Mouse (Mus musculus) MEL (cell line): ENCODE data around the gene Nptxr. TPM values are rescaled to one million over a fixed set of nuclear protein-coding genes. Genes with fewer than 3 reads are reported as not detected.

Experiments used
- DNase-seq: peaks from one replicate; pipeline ENCODE4 v3.0.0; 2011; ENCODE audit warnings: low read depth, low spot score
- H3K27ac ChIP-seq: 2 replicates; pipeline ENCODE4 v1.5.1; 2012; ENCODE audit warnings: low read depth, mild to moderate bottlenecking, control low read depth, low read length, moderate library complexity; ENCODE audit not compliant: control insufficient read depth
- H3K27me3 ChIP-seq, 2 experiments: fragments of 150-350 bp in 1 of 2; sonication (generic) in 1 of 2; 2 replicates each; pipeline ENCODE4 v1.6.1; 2012; ENCODE audit warnings: low read length in 2 of 2, mild to moderate bottlenecking in 2 of 2, improper control_type of control experiment in 1 of 2, moderate library complexity in 1 of 2; ENCODE audit not compliant: insufficient read depth in 2 of 2, control insufficient read depth in 1 of 2
- H3K36me3 ChIP-seq, 2 experiments: 2 replicates each; pipeline ENCODE4 v1.6.1; 2012 to 2014; ENCODE audit warnings: low read length in 2 of 2, improper control_type of control experiment in 1 of 2, inconsistent platforms in 1 of 2, mild to moderate bottlenecking in 1 of 2; ENCODE audit not compliant: insufficient read depth in 2 of 2, control insufficient read depth in 1 of 2
- H3K4me1 ChIP-seq, 2 experiments: fragments of 150-350 bp in 1 of 2; sonication (generic) in 1 of 2; 2 replicates each; pipeline ENCODE4 v1.6.1; 2012; ENCODE audit warnings: low read length in 2 of 2, improper control_type of control experiment in 1 of 2, mild to moderate bottlenecking in 1 of 2; ENCODE audit not compliant: insufficient read depth in 2 of 2, control insufficient read depth in 1 of 2
- H3K4me3 ChIP-seq, 2 experiments: fragments of 150-350 bp in 1 of 2; sonication (generic) in 1 of 2; 2 replicates each; pipeline ENCODE4 v1.5.1; 2012; ENCODE audit warnings: low read depth in 2 of 2, low read length in 2 of 2, mild to moderate bottlenecking in 2 of 2, moderate library complexity in 2 of 2, control low read depth in 1 of 2, improper control_type of control experiment in 1 of 2; ENCODE audit not compliant: control insufficient read depth in 1 of 2, insufficient read depth in 1 of 2
- H3K79me2 ChIP-seq: 2 replicates; pipeline ENCODE4 v1.6.1; 2012; ENCODE audit warnings: mild to moderate bottlenecking, low read length, moderate library complexity; ENCODE audit not compliant: control insufficient read depth, poor library complexity, insufficient read depth
- H3K9ac ChIP-seq: 2 replicates; pipeline ENCODE4 v1.6.1; 2012; ENCODE audit warnings: low read depth, mild to moderate bottlenecking, control low read depth, low read length, moderate library complexity; ENCODE audit not compliant: control insufficient read depth, poor library complexity, severe bottlenecking
- H3K9me3 ChIP-seq: fragments of 150-350 bp; sonication (generic); replicated peaks from 2 replicates; pipeline ENCODE4 v1.6.1; 2012; ENCODE audit warnings: mild to moderate bottlenecking, low read length, improper control_type of control experiment, moderate library complexity; ENCODE audit not compliant: insufficient read depth
- BHLHE40 ChIP-seq: IDR thresholded peaks from 2 replicates; pipeline ENCODE4 v1.6.1; 2012; ENCODE audit warnings: low read depth, mild to moderate bottlenecking, inconsistent platforms, low read length, improper control_type of control experiment, borderline replicate concordance
- CTCF ChIP-seq, 3 experiments: IDR thresholded peaks in 2 of 3; conservative IDR thresholded peaks in 1 of 3; 2 replicates each; pipeline ENCODE4 v1.5.1; 2011 to 2012; ENCODE audit warnings: low read length in 3 of 3, low read depth in 2 of 3, mild to moderate bottlenecking in 2 of 3, improper control_type of control experiment in 1 of 3, inconsistent platforms in 1 of 3, mixed read lengths in 1 of 3, moderate library complexity in 1 of 3; ENCODE audit not compliant: control insufficient read depth in 1 of 3, insufficient read depth in 1 of 3, poor library complexity in 1 of 3, severe bottlenecking in 1 of 3
- ELF1 ChIP-seq: IDR thresholded peaks from 2 replicates; pipeline ENCODE4 v1.6.1; 2014; ENCODE audit warnings: low read depth, mild to moderate bottlenecking, inconsistent platforms, low read length, improper control_type of control experiment, moderate library complexity
- EP300 ChIP-seq, 2 experiments: IDR thresholded peaks; 2 replicates each; pipeline ENCODE4 v1.6.1; 2011; ENCODE audit warnings: improper control_type of control experiment in 2 of 2, low read length in 2 of 2, low read depth in 1 of 2, mild to moderate bottlenecking in 1 of 2
- ETS1 ChIP-seq: IDR thresholded peaks from 2 replicates; pipeline ENCODE4 v1.6.1; 2012; ENCODE audit warnings: low read depth, mild to moderate bottlenecking, inconsistent platforms, low read length, improper control_type of control experiment, moderate library complexity
- GABPA ChIP-seq: IDR thresholded peaks from 2 replicates; pipeline ENCODE4 v1.6.1; 2012; ENCODE audit warnings: low read depth, mild to moderate bottlenecking, inconsistent platforms, low read length, improper control_type of control experiment, moderate library complexity
- GATA1 ChIP-seq: IDR thresholded peaks from 2 replicates; pipeline ENCODE4 v1.6.1; 2011; ENCODE audit warnings: low read depth, low read length, improper control_type of control experiment
- JUND ChIP-seq: IDR thresholded peaks from 2 replicates; pipeline ENCODE4 v1.6.1; 2011; ENCODE audit warnings: low read depth, mild to moderate bottlenecking, improper control_type of control experiment, low read length
- KAT2A ChIP-seq: conservative IDR thresholded peaks from 2 replicates; pipeline ENCODE4 v1.6.1; 2012; ENCODE audit warnings: low read depth, low read length, improper control_type of control experiment, inconsistent platforms
- MAZ ChIP-seq: IDR thresholded peaks from 2 replicates; pipeline ENCODE4 v1.6.1; 2012; ENCODE audit warnings: low read depth, mild to moderate bottlenecking, inconsistent platforms, low read length, improper control_type of control experiment
- MEF2A ChIP-seq: IDR thresholded peaks from 2 replicates; pipeline ENCODE4 v1.6.1; 2014; ENCODE audit warnings: low read depth, mild to moderate bottlenecking, inconsistent platforms, low read length, improper control_type of control experiment; ENCODE audit not compliant: poor library complexity, insufficient replicate concordance, severe bottlenecking; ENCODE audit errors: extremely low read depth
- MXI1 ChIP-seq: IDR thresholded peaks from 2 replicates; pipeline ENCODE4 v1.6.1; 2011; ENCODE audit warnings: mild to moderate bottlenecking, low read depth, low read length, improper control_type of control experiment
- MYC ChIP-seq: IDR thresholded peaks from 2 replicates; pipeline ENCODE4 v1.6.1; 2011; ENCODE audit warnings: low read depth, mild to moderate bottlenecking, low read length, improper control_type of control experiment, moderate library complexity
- RAD21 ChIP-seq: IDR thresholded peaks from 2 replicates; pipeline ENCODE4 v1.6.1; 2011; ENCODE audit warnings: mild to moderate bottlenecking, low read depth, low read length, improper control_type of control experiment
- SMC3 ChIP-seq: IDR thresholded peaks from 2 replicates; pipeline ENCODE4 v1.6.1; 2011; ENCODE audit warnings: low read depth, low read length, improper control_type of control experiment
- TBP ChIP-seq: IDR thresholded peaks from 2 replicates; pipeline ENCODE4 v1.8.0; 2011; ENCODE audit warnings: low read depth, low read length, improper control_type of control experiment
- USF1 ChIP-seq: IDR thresholded peaks from 2 replicates; pipeline ENCODE4 v1.6.1; 2014; ENCODE audit warnings: low read depth, mild to moderate bottlenecking, inconsistent platforms, low read length, improper control_type of control experiment, moderate library complexity
- USF2 ChIP-seq, 2 experiments: IDR thresholded peaks; 2 replicates each; pipeline ENCODE4 v1.6.1; 2011 to 2012; ENCODE audit warnings: improper control_type of control experiment in 2 of 2, low read length in 2 of 2, borderline replicate concordance in 1 of 2, inconsistent platforms in 1 of 2, low read depth in 1 of 2, mild to moderate bottlenecking in 1 of 2; ENCODE audit not compliant: insufficient read depth in 1 of 2
- ZC3H11A ChIP-seq: IDR thresholded peaks from 2 replicates; pipeline ENCODE4 v1.6.1; 2012; ENCODE audit warnings: low read depth, mild to moderate bottlenecking, inconsistent platforms, low read length, improper control_type of control experiment
- ZKSCAN1 ChIP-seq: IDR thresholded peaks from 2 replicates; pipeline ENCODE4 v1.6.1; 2012; ENCODE audit warnings: low read depth, mild to moderate bottlenecking, inconsistent platforms, low read length, improper control_type of control experiment, moderate library complexity
- ZMIZ1 ChIP-seq: IDR thresholded peaks from 2 replicates; pipeline ENCODE4 v1.6.1; 2012; ENCODE audit warnings: low read depth, mild to moderate bottlenecking, inconsistent platforms, low read length, improper control_type of control experiment, moderate library complexity
- ZNF384 ChIP-seq: IDR thresholded peaks from 2 replicates; pipeline ENCODE4 v1.6.1; 2012; ENCODE audit warnings: low read depth, mild to moderate bottlenecking, inconsistent platforms, low read length, improper control_type of control experiment
- polyA plus RNA-seq, 2 experiments: library from polyadenylated mRNA; stranded (reverse) in 1 of 2; unstranded in 1 of 2; fragments of >175 nt in 1 of 2; fragments of >200 nt in 1 of 2; gene quantifications; 2 replicates each; pipeline versions ENCODE4 v1.2.1 to v1.2.4; 2012; ENCODE audit warnings: low replicate concordance in 2 of 2, low read depth in 1 of 2; ENCODE audit not compliant: insufficient read length in 2 of 2, insufficient read depth in 1 of 2, missing spikeins in 1 of 2
- total RNA-seq: library from RNA; depleted of rRNA; stranded (reverse); fragments of 300-350 nt; gene quantifications from 2 replicates; pipeline ENCODE4 v1.2.3, GENCODE M21; 2012

The Nptxr gene
- total and polyA plus RNA-seq, 3 experiments = 0.04 to 0.33 TPM; not detected in 1

- H3K27ac ChIP-seq = no peak overlapping the region
- no peaks in the 10 kb centered on the region for H3K9me3 ChIP-seq
- DNase-seq = no peak
- TF ChIP-seq ZC3H11A = no peak
- no peak for TF ChIP-seq JUND
- no peak for TF ChIP-seq BHLHE40
- no peak for TF ChIP-seq ZMIZ1
- no peak for TF ChIP-seq CTCF (IDR thresholded peaks at IDR 0.05 in 2 of 3, conservative IDR thresholded peaks at IDR 0.05 in 1 of 3; ENCODE audit: control insufficient read depth in 1 of 3, insufficient read depth in 1 of 3, low read depth in 2 of 3, low read length in 3 of 3, poor library complexity in 1 of 3, severe bottlenecking in 1 of 3)
- no peak for TF ChIP-seq USF1
- no peak for TF ChIP-seq ELF1
- no peak for TF ChIP-seq ZKSCAN1
- TF ChIP-seq TBP = no peak
- no peak for TF ChIP-seq ZNF384
- no peak for TF ChIP-seq MAZ
- no peaks in the 10 kb centered on the region for H3K79me2 ChIP-seq
- no peak overlapping the region for H3K9ac ChIP-seq
- no peaks in the 10 kb centered on the region for H3K4me1 ChIP-seq
- no peak overlapping the region for H3K4me3 ChIP-seq
- H3K36me3 ChIP-seq = no peaks in the 10 kb centered on the region
- H3K27me3 ChIP-seq = no peaks in the 10 kb centered on the region
Measured at GRCm38 (mm10) chr15:79749162-79749561, 55.4 kb downstream of the Nptxr start.

GRCm38 (mm10) chr15:79747998-79748397 lies 56.6 kb downstream of the Nptxr start:
- Histone ChIP-seq H3K79me2 (no peaks in the 10 kb centered on the region), H3K9me3 (no peaks in the 10 kb centered on the region), H3K27me3 (no peaks in the 10 kb centered on the region), H3K27ac (no peak overlapping the region), H3K9ac (no peak overlapping the region), H3K4me1 (peaks cover 0 to 3% of the 10 kb centered on the region in 2 experiments; a peak in 2 of 4 replicates), H3K36me3 (0 out of 4 replicates have a peak, but pooled peaks cover 0 to under 1% of the 10 kb centered on the region in 2 experiments), H3K4me3 (no peak overlapping the region)
- DNase-seq = peak; percentile 51
- TF ChIP-seq ETS1 (no peak), MXI1 (no peak), USF1 (no peak), EP300 (IDR thresholded peaks at IDR 0.05; ENCODE audit: low read depth in 1 of 2, low read length in 2 of 2) (no peak), RAD21 (peak; percentile 7), ZNF384 (no peak), CTCF (IDR thresholded peaks at IDR 0.05 in 2 of 3, conservative IDR thresholded peaks at IDR 0.05 in 1 of 3; ENCODE audit: control insufficient read depth in 1 of 3, insufficient read depth in 1 of 3, low read depth in 2 of 3, low read length in 3 of 3, poor library complexity in 1 of 3, severe bottlenecking in 1 of 3) (peak; percentile 42 to 71 (median 42)), GATA1 (no peak), GABPA (no peak), USF2 (IDR thresholded peaks at IDR 0.05; ENCODE audit: borderline replicate concordance in 1 of 2, insufficient read depth in 1 of 2, low read depth in 1 of 2, low read length in 2 of 2) (no peak), KAT2A (no peak), TBP (no peak), SMC3 (no peak), MEF2A (no peak), MYC (no peak)
